Mouse (Mus musculus) forebrain, embryonic 11.5 days (tissue): Measurements from ENCODE around the gene March8. TPM values are rescaled to one million over a fixed set of nuclear protein-coding genes. Genes with fewer than 3 reads are reported as not detected.
A peak's percentile ranks its signal among the peaks of the same experiment; 100 is the strongest.

ENCODE experiments used
- ATAC-seq: fragments of 200-750 bp; cut with Nextera tagmentation; replicated peaks from 2 replicates; pipeline ENCODE4 v1.8.0; 2017; ENCODE audit warnings: moderate TSS enrichment; ENCODE audit not compliant: low FRiP score
- DNase-seq: peaks from one replicate; pipeline ENCODE4 v3.0.0-alpha.2; 2017; ENCODE audit warnings: low spot score
- H3K27ac ChIP-seq: fragments of 300-500 bp; sonication (generic); 2 replicates; pipeline ENCODE4 v1.5.1; 2014; ENCODE audit warnings: low read depth, low read length
- H3K27me3 ChIP-seq: fragments of 300-500 bp; sonication (generic); 2 replicates; pipeline ENCODE4 v1.6.1; 2014; ENCODE audit warnings: mild to moderate bottlenecking, low read length, mixed read lengths; ENCODE audit not compliant: control insufficient read depth, insufficient read depth
- H3K36me3 ChIP-seq: fragments of 300-500 bp; sonication (generic); 2 replicates; pipeline ENCODE4 v1.6.1; 2014; ENCODE audit warnings: mild to moderate bottlenecking, low read length, moderate library complexity, mixed read lengths; ENCODE audit not compliant: control insufficient read depth, insufficient read depth
- H3K4me1 ChIP-seq: fragments of 300-500 bp; sonication (generic); replicated peaks from 2 replicates; pipeline ENCODE4 v1.6.1; 2014; ENCODE audit warnings: low read length, mixed read lengths; ENCODE audit not compliant: control insufficient read depth, insufficient read depth
- H3K4me2 ChIP-seq: fragments of 300-500 bp; sonication (generic); 2 replicates; pipeline ENCODE4 v1.6.1; 2014; ENCODE audit warnings: low read depth, mild to moderate bottlenecking, low read length, moderate library complexity, mixed read lengths; ENCODE audit not compliant: severe bottlenecking
- H3K4me3 ChIP-seq: fragments of 300-500 bp; sonication (generic); 2 replicates; pipeline ENCODE4 v1.5.1; 2014; ENCODE audit warnings: low read depth, low read length
- H3K9ac ChIP-seq: fragments of 300-500 bp; sonication (generic); 2 replicates; pipeline ENCODE4 v1.6.1; 2014; ENCODE audit warnings: low read length
- H3K9me3 ChIP-seq: fragments of 300-500 bp; sonication (generic); 2 replicates; pipeline ENCODE4 v1.6.1; 2016; ENCODE audit warnings: low read length, mixed read lengths; ENCODE audit not compliant: control insufficient read depth
- WGBS: fragments of 180-500 bp; shearing (Covaris S2); extraction: QIAGEN DNeasy Blood & Tissue Kit; methylation state at CpG from one replicate; pipeline ENCODE4 v1.1.7; 2014; 5-methylcytosine and 5-hydroxymethylcytosine counted together
- polyA plus RNA-seq: library from polyadenylated mRNA; unstranded; fragments of >200 nt; fragmentation: Nextera tagmentation; extraction: Ambion mirVana; gene quantifications from 2 replicates; pipeline ENCODE4 v1.2.1, GENCODE M21; 2014

Gene March8
- polyA plus RNA-seq: 33.4 and 35.8 TPM in 2 replicates

GRCm38 (mm10) chr6:116337835-116338501 lies at the start of gene March8:
TSS of gene March8 (plus strand) at chr6:116338024.
- Histone ChIP-seq H3K4me1 (no peaks in the 10 kb centered on the region), H3K36me3 (no peaks in the 10 kb centered on the region), H3K27me3 (no peaks in the 10 kb centered on the region), H3K4me3 (peak within 1 kb of the TSS; percentile 87), H3K27ac (0 out of 2 replicates have a peak within 1 kb of the TSS, but pooled peaks have one; percentile 25), H3K9ac (peak within 1 kb of the TSS; percentile 86), H3K9me3 (no peaks in the 10 kb centered on the region), H3K4me2 (peak within 1 kb of the TSS; percentile 49)
- under 1% methylated on average over 73 of the region's 75 CpGs for WGBS
- DNase-seq (peak; percentile 95), ATAC-seq (peak; percentile 97)

GRCm38 (mm10) chr6:116311411-116311810 lies 26.4 kb upstream of the March8 start:
- Histone ChIP-seq H3K36me3 (no peaks in the 10 kb centered on the region), H3K4me2 (no peak overlapping the region), H3K4me1 (no peaks in the 10 kb centered on the region), H3K27me3 (no peaks in the 10 kb centered on the region), H3K9me3 (no peaks in the 10 kb centered on the region), H3K9ac (no peak overlapping the region), H3K4me3 (no peak overlapping the region), H3K27ac (no peak overlapping the region)
- 90% methylated on average over 2 of the region's 2 CpGs for WGBS
- DNase-seq (no peak), ATAC-seq (no peak)

GRCm38 (mm10) chr6:116319259-116319658 lies 18.6 kb upstream of the March8 start:
- Histone ChIP-seq H3K4me3 (no peak overlapping the region), H3K9me3 (no peaks in the 10 kb centered on the region), H3K36me3 (no peaks in the 10 kb centered on the region), H3K4me1 (no peaks in the 10 kb centered on the region), H3K27me3 (no peaks in the 10 kb centered on the region), H3K4me2 (no peak overlapping the region), H3K27ac (no peak overlapping the region), H3K9ac (no peak overlapping the region)
- no peak for ATAC-seq
- 88% methylated on average over 3 of the region's 3 CpGs for WGBS
- no peak for DNase-seq

GRCm38 (mm10) chr6:116326641-116327040 lies 11.2 kb upstream of the March8 start:
- Histone ChIP-seq H3K27ac (no peak overlapping the region), H3K27me3 (no peaks in the 10 kb centered on the region), H3K4me3 (no peak overlapping the region), H3K4me1 (no peaks in the 10 kb centered on the region), H3K9ac (no peak overlapping the region), H3K36me3 (no peaks in the 10 kb centered on the region), H3K9me3 (no peaks in the 10 kb centered on the region), H3K4me2 (no peak overlapping the region)
- no peak for ATAC-seq
- DNase-seq: no peak
- 88% methylated on average over 3 of the region's 3 CpGs for WGBS

GRCm38 (mm10) chr6:116331396-116331795 lies 6.4 kb upstream of the March8 start:
- ATAC-seq (no peak), DNase-seq (no peak)
- H3K27me3 ChIP-seq: no peaks in the 10 kb centered on the region
- WGBS: 95% methylated on average over 2 of the region's 2 CpGs
- H3K27ac ChIP-seq: no peak overlapping the region
- H3K36me3 ChIP-seq: no peaks in the 10 kb centered on the region
- H3K4me2 ChIP-seq: no peak overlapping the region
- H3K9ac ChIP-seq: no peak overlapping the region
- no peak overlapping the region for H3K4me3 ChIP-seq
- H3K9me3 ChIP-seq: no peaks in the 10 kb centered on the region
- no peaks in the 10 kb centered on the region for H3K4me1 ChIP-seq

GRCm38 (mm10) chr6:116337466-116337834 lies 374 bp upstream of the March8 start:
- 4% methylated on average over 7 of the region's 7 CpGs for WGBS
- H3K27ac ChIP-seq: no peak overlapping the region
- H3K9me3 ChIP-seq: no peaks in the 10 kb centered on the region
- H3K4me2 ChIP-seq: peak overlapping the region; percentile 49
- peak overlapping the region; percentile 86 for H3K9ac ChIP-seq
- no peak for DNase-seq
- ATAC-seq: no peak; the same call in 1 of the 2 replicates
- no peaks in the 10 kb centered on the region for H3K36me3 ChIP-seq
- H3K27me3 ChIP-seq: no peaks in the 10 kb centered on the region
- peak overlapping the region; percentile 87 for H3K4me3 ChIP-seq
- no peaks in the 10 kb centered on the region for H3K4me1 ChIP-seq

- no peaks in the 10 kb centered on the region for H3K36me3 ChIP-seq
- peak overlapping the region; percentile 49 for H3K4me2 ChIP-seq
- ATAC-seq (no peak), DNase-seq (no peak)
- peak overlapping the region; percentile 87 for H3K4me3 ChIP-seq
- 13% methylated on average over 8 of the region's 8 CpGs for WGBS
- no peaks in the 10 kb centered on the region for H3K9me3 ChIP-seq
- H3K4me1 ChIP-seq: no peaks in the 10 kb centered on the region
- H3K27ac ChIP-seq: no peak overlapping the region
- peak overlapping the region; percentile 86 for H3K9ac ChIP-seq
- no peaks in the 10 kb centered on the region for H3K27me3 ChIP-seq
These were observed 696 bp downstream of the March8 start for GRCm38 (mm10) chr6:116338520-116338919.

GRCm38 (mm10) chr6:116339088-116339487 lies 1.3 kb downstream of the March8 start:
- Histone ChIP-seq H3K36me3 (no peaks in the 10 kb centered on the region), H3K27ac (no peak overlapping the region), H3K4me2 (peak overlapping the region; percentile 49; the same call in 1 of the 2 replicates), H3K4me1 (no peaks in the 10 kb centered on the region), H3K9me3 (no peaks in the 10 kb centered on the region), H3K9ac (no peak overlapping the region; the same call in 1 of the 2 replicates), H3K27me3 (no peaks in the 10 kb centered on the region), H3K4me3 (0 out of 2 replicates have a peak overlapping the region, but pooled peaks have one; percentile 87)
- WGBS: 86% methylated on average over 5 of the region's 5 CpGs
- DNase-seq (no peak), ATAC-seq (no peak)

- Histone ChIP-seq H3K4me3 (no peak overlapping the region), H3K27ac (no peak overlapping the region), H3K36me3 (no peaks in the 10 kb centered on the region), H3K9ac (no peak overlapping the region), H3K4me2 (no peak overlapping the region), H3K27me3 (no peaks in the 10 kb centered on the region), H3K9me3 (no peaks in the 10 kb centered on the region), H3K4me1 (no peaks in the 10 kb centered on the region)
- WGBS: 91% methylated on average over 1 of the region's 1 CpGs
- no peak for ATAC-seq
- DNase-seq: no peak
These were observed 2.7 kb downstream of the March8 start for GRCm38 (mm10) chr6:116340521-116340920.
